Mouse (Mus musculus) kidney, embryonic 14.5 days (tissue): Measurements from ENCODE around the gene Hhatl. TPM values are rescaled to one million over a fixed set of nuclear protein-coding genes. Genes with fewer than 3 reads are reported as not detected.

Source experiments
- ATAC-seq: fragments of 200-750 bp; cut with Nextera tagmentation; 2 replicates; pipeline ENCODE4 v1.8.0; 2017; ENCODE audit warnings: moderate number of reproducible peaks, mild to moderate bottlenecking, moderate TSS enrichment, moderate library complexity; ENCODE audit not compliant: low FRiP score, low TSS enrichment
- H3K27ac ChIP-seq: fragments of 300-500 bp; sonication (generic); 2 replicates; pipeline ENCODE4 v1.5.1; 2014; ENCODE audit warnings: low read depth, mild to moderate bottlenecking, low read length, moderate library complexity, mixed read lengths
- H3K27me3 ChIP-seq: fragments of 300-500 bp; sonication (generic); 2 replicates; pipeline ENCODE4 v1.6.1; 2014; ENCODE audit warnings: mild to moderate bottlenecking, low read length; ENCODE audit not compliant: control insufficient read depth, insufficient read depth
- H3K36me3 ChIP-seq: fragments of 300-500 bp; sonication (generic); 2 replicates; pipeline ENCODE4 v1.6.1; 2014; ENCODE audit warnings: low read length, mixed read lengths; ENCODE audit not compliant: control insufficient read depth, insufficient read depth
- H3K4me1 ChIP-seq: fragments of 300-500 bp; sonication (generic); 2 replicates; pipeline ENCODE4 v1.6.1; 2014; ENCODE audit warnings: low read length, mixed read lengths; ENCODE audit not compliant: control insufficient read depth, insufficient read depth
- H3K4me2 ChIP-seq: fragments of 300-500 bp; sonication (generic); replicated peaks from 2 replicates; pipeline ENCODE4 v1.6.1; 2014; ENCODE audit warnings: low read depth, mild to moderate bottlenecking, low read length
- H3K4me3 ChIP-seq: fragments of 300-500 bp; sonication (generic); 2 replicates; pipeline ENCODE4 v1.5.1; 2014; ENCODE audit warnings: mild to moderate bottlenecking, low read length
- H3K9ac ChIP-seq: fragments of 300-500 bp; sonication (generic); 2 replicates; pipeline ENCODE4 v1.6.1; 2014; ENCODE audit warnings: low read depth, mild to moderate bottlenecking, low read length, moderate library complexity
- H3K9me3 ChIP-seq: fragments of 300-500 bp; sonication (generic); 2 replicates; pipeline ENCODE4 v1.6.1; 2016; ENCODE audit warnings: low read length; ENCODE audit not compliant: control insufficient read depth
- WGBS: fragments of 180-500 bp; shearing (Covaris S2); extraction: QIAGEN DNeasy Blood & Tissue Kit; methylation state at CpG from one replicate; pipeline ENCODE4 v1.1.7; 2014; 5-methylcytosine and 5-hydroxymethylcytosine counted together
- polyA plus RNA-seq: library from polyadenylated mRNA; unstranded; fragments of >200 nt; fragmentation: Nextera tagmentation; extraction: Ambion mirVana; gene quantifications from 2 replicates; pipeline ENCODE4 v1.2.1, GENCODE M21; 2014

Hhatl gene
- polyA plus RNA-seq, 1 experiment from 2014 or later, result not detected

- H3K9ac ChIP-seq, result 0 out of 2 replicates have a peak overlapping the region, but pooled peaks have one; percentile 92
- peak overlapping the region; percentile 94 for H3K4me2 ChIP-seq
- peaks cover 26% of the 10 kb centered on the region; the same call in 1 of the 2 replicates for H3K4me1 ChIP-seq
- no peaks in the 10 kb centered on the region for H3K27me3 ChIP-seq
- ATAC-seq, result no peak
- no peaks in the 10 kb centered on the region for H3K9me3 ChIP-seq
- H3K4me3 ChIP-seq, result peak overlapping the region; percentile 86
- peaks cover 42% of the 10 kb centered on the region for H3K36me3 ChIP-seq
- 47% methylated on average over 10 of the region's 10 CpGs for WGBS
- H3K27ac ChIP-seq, result no peak overlapping the region
These were observed 34.2 kb downstream of the Hhatl start for GRCm38 (mm10) chr9:121757835-121758814.

GRCm38 (mm10) chr9:121757432-121757831 lies 34.9 kb downstream of the Hhatl start:
- peaks cover 40% of the 10 kb centered on the region for H3K36me3 ChIP-seq
- no peak overlapping the region for H3K4me3 ChIP-seq
- H3K4me2 ChIP-seq, result no peak overlapping the region
- H3K9me3 ChIP-seq, result no peaks in the 10 kb centered on the region
- H3K27me3 ChIP-seq, result no peaks in the 10 kb centered on the region
- H3K9ac ChIP-seq, result no peak overlapping the region
- no peak for ATAC-seq
- 65% methylated on average over 3 of the region's 3 CpGs for WGBS
- H3K4me1 ChIP-seq, result peaks cover 26% of the 10 kb centered on the region; the same call in 1 of the 2 replicates
- H3K27ac ChIP-seq, result no peak overlapping the region

- H3K4me1 ChIP-seq, result peaks cover 26% of the 10 kb centered on the region; the same call in 1 of the 2 replicates
- no peak for ATAC-seq
- peaks cover 46% of the 10 kb centered on the region for H3K36me3 ChIP-seq
- no peak overlapping the region for H3K27ac ChIP-seq
- H3K9ac ChIP-seq, result no peak overlapping the region
- no peak overlapping the region for H3K4me2 ChIP-seq
- no peak overlapping the region for H3K4me3 ChIP-seq
- no peaks in the 10 kb centered on the region for H3K9me3 ChIP-seq
- no peaks in the 10 kb centered on the region for H3K27me3 ChIP-seq
- WGBS, result 89% methylated on average over 3 of the region's 3 CpGs
These were observed 35.5 kb downstream of the Hhatl start for GRCm38 (mm10) chr9:121756785-121757184.

- no peak overlapping the region for H3K4me3 ChIP-seq
- no peaks in the 10 kb centered on the region for H3K27me3 ChIP-seq
- no peak overlapping the region for H3K9ac ChIP-seq
- H3K9me3 ChIP-seq, result no peaks in the 10 kb centered on the region
- H3K4me2 ChIP-seq, result no peak overlapping the region
- peaks cover 17% of the 10 kb centered on the region; the same call in 1 of the 2 replicates for H3K4me1 ChIP-seq
- H3K27ac ChIP-seq, result no peak overlapping the region
- WGBS, result 93% methylated on average over 3 of the region's 3 CpGs
- no peak for ATAC-seq
- peaks cover 68% of the 10 kb centered on the region for H3K36me3 ChIP-seq
These were observed 37.7 kb downstream of the Hhatl start for GRCm38 (mm10) chr9:121754624-121755023.

- no peak overlapping the region for H3K27ac ChIP-seq
- no peak overlapping the region for H3K9ac ChIP-seq
- peaks cover 86% of the 10 kb centered on the region for H3K36me3 ChIP-seq
- ATAC-seq, result no peak
- WGBS, result 96% methylated on average over 9 of the region's 9 CpGs
- no peak overlapping the region for H3K4me2 ChIP-seq
- H3K4me1 ChIP-seq, result peaks cover 4% of the 10 kb centered on the region; the same call in 1 of the 2 replicates
- H3K9me3 ChIP-seq, result no peaks in the 10 kb centered on the region
- H3K4me3 ChIP-seq, result no peak overlapping the region
- H3K27me3 ChIP-seq, result no peaks in the 10 kb centered on the region
These were observed 39.5 kb downstream of the Hhatl start for GRCm38 (mm10) chr9:121752774-121753173.

GRCm38 (mm10) chr9:121744051-121744450 lies 48.3 kb downstream of the Hhatl start:
- H3K4me1 ChIP-seq, result no peaks in the 10 kb centered on the region
- H3K4me2 ChIP-seq, result no peak overlapping the region
- WGBS, result 93% methylated on average over 8 of the region's 8 CpGs
- H3K9me3 ChIP-seq, result no peaks in the 10 kb centered on the region
- no peak for ATAC-seq
- peaks cover 88% of the 10 kb centered on the region for H3K36me3 ChIP-seq
- H3K9ac ChIP-seq, result no peak overlapping the region
- no peak overlapping the region for H3K4me3 ChIP-seq
- H3K27me3 ChIP-seq, result no peaks in the 10 kb centered on the region
- no peak overlapping the region for H3K27ac ChIP-seq

GRCm38 (mm10) chr9:121741168-121741567 lies 51.1 kb downstream of the Hhatl start:
- peaks cover 73% of the 10 kb centered on the region for H3K36me3 ChIP-seq

GRCm38 (mm10) chr9:121740490-121740889 lies 51.8 kb downstream of the Hhatl start:
- ATAC-seq, result no peak
- no peak overlapping the region for H3K4me3 ChIP-seq
- no peaks in the 10 kb centered on the region for H3K4me1 ChIP-seq
- H3K9me3 ChIP-seq, result no peaks in the 10 kb centered on the region
- no peak overlapping the region for H3K27ac ChIP-seq
- peaks cover 72% of the 10 kb centered on the region for H3K36me3 ChIP-seq
- H3K4me2 ChIP-seq, result no peak overlapping the region
- WGBS, result 85% methylated on average over 6 of the region's 6 CpGs
- no peaks in the 10 kb centered on the region for H3K27me3 ChIP-seq
- no peak overlapping the region for H3K9ac ChIP-seq

More at GRCm38 (mm10) chr9:121741168-121741567, 51.1 kb downstream of the Hhatl start:
- Histone ChIP-seq H3K27ac (no peak overlapping the region), H3K4me2 (no peak overlapping the region), H3K4me1 (no peaks in the 10 kb centered on the region), H3K9me3 (no peaks in the 10 kb centered on the region), H3K4me3 (no peak overlapping the region), H3K9ac (no peak overlapping the region), H3K27me3 (no peaks in the 10 kb centered on the region)
- no peak for ATAC-seq
- WGBS, result 92% methylated on average over 3 of the region's 3 CpGs
